9 mouse cellular contexts compared by ENCODE assay signal in the genomic region with DNA sequence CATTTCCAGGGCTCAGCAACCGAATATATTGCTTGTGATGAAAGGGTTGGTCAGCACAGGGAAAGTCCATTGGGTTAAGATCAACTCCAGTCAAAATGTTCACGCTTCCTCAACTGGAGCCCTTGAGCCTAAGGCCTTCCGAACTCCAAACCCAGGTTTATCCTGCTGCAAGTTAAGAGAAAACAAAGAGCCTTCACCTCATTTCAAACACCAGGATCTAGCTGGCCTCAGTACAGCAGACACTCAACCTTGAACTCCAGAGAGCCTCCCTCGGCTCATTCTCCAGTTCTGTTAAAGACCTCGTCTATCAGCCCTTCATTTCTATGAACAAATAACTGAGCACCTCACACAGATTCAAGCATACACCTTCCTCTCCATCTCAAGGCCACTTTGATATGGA. TPM values are rescaled to one million over a fixed set of nuclear protein-coding genes. Genes with fewer than 3 reads are reported as not detected.
DNase-seq lines count a peak whose midpoint lies in the region; ATAC-seq and TF ChIP-seq lines count a peak whose summit lies in the region.
"Had no signal": no experiment of that assay in that cellular context is flagged by ENCODE, and none has a peak within 500 bp of the region (broad histone marks: within the 10 kb centered on the region; RNA-seq: fewer than 3 reads in every experiment).

No protein-coding gene starts in this region.

- peak; percentile 36 for DNase-seq in heart, adult 11 months
- DNase-seq in heart, postnatal 10 days: no peak
- peak; percentile 13 for DNase-seq in CH12.LX (ENCODE audit: extremely low read depth)
- no peak for DNase-seq in layer of hippocampus, postnatal 36 days
- no peak for DNase-seq in adrenal gland, postnatal 25 days
- DNase-seq: gastrocnemius, postnatal 25 days had no signal

- TF ChIP-seq EP300 in CH12.LX (IDR thresholded peaks at IDR 0.05; ENCODE audit: low read length): no peak

- peaks cover 12% of the 10 kb centered on the region for H3K9me3 ChIP-seq in CH12.LX (replicated peaks; ENCODE audit: low read length)
- H3K9me3 ChIP-seq in forebrain, embryonic 16.5 days (ENCODE audit: control insufficient read depth, low read length): no peaks in the 10 kb centered on the region
- H3K9me3 ChIP-seq in liver, embryonic 16.5 days (replicated peaks; ENCODE audit: control insufficient read depth, low read length): no peaks in the 10 kb centered on the region

- H3K27ac ChIP-seq in CH12.LX (ENCODE audit: insufficient read depth, low read depth): no peak overlapping the region
- H3K27ac ChIP-seq in forebrain, embryonic 16.5 days (ENCODE audit: low read length): no peak overlapping the region
- 0 out of 2 replicates have a peak overlapping the region, but pooled peaks have one; percentile 32 for H3K27ac ChIP-seq in liver, embryonic 16.5 days (ENCODE audit: low read length)

- intact Hi-C loops in heart, postnatal 10 days (cut with DNase I): no loop called here

- in situ Hi-C loops in CH12.LX (cut with MboI; ENCODE audit: low pct_ligation_motif_present, low pct_unique_long_range_greater_than_20kb, low sequenced_read_pairs): no loop called here

- peak overlapping the region; percentile 94 for H3K9ac ChIP-seq in CH12.LX (ENCODE audit: insufficient read depth, low read depth)
- peak overlapping the region; percentile 98 for H3K9ac ChIP-seq in forebrain, embryonic 16.5 days (replicated peaks; ENCODE audit: low read depth, low read length)
- peak overlapping the region; percentile 88 for H3K9ac ChIP-seq in liver, embryonic 16.5 days (ENCODE audit: low read depth, low read length)

- dilution Hi-C loops in CH12.LX (cut with MboI; ENCODE audit: extremely low pct_ligation_motif_present, extremely low pct_unique_long_range_greater_than_20kb, low sequenced_read_pairs): no loop called here

- no peak for TF ChIP-seq POLR2A in CH12.LX (IDR thresholded peaks at IDR 0.05; ENCODE audit: low read depth, low read length)

- peak overlapping the region; percentile 76 to 98 (median 80) for H3K4me3 ChIP-seq in CH12.LX (replicated peaks in 1 of 3; ENCODE audit: low read depth in 2 of 3, low read length in 2 of 3, poor library complexity in 1 of 3)
- H3K4me3 ChIP-seq in forebrain, embryonic 16.5 days (replicated peaks; ENCODE audit: low read length): peak overlapping the region; percentile 96
- H3K4me3 ChIP-seq in liver, embryonic 16.5 days (ENCODE audit: low read depth, low read length): peak overlapping the region; percentile 94

- 51% methylated on average over 5 of the region's 5 CpGs for WGBS in forebrain, embryonic 16.5 days
- 34% methylated on average over 5 of the region's 5 CpGs for WGBS in liver, embryonic 16.5 days (ENCODE audit: insufficient replicate concordance)

- H3K36me3 ChIP-seq in CH12.LX (replicated peaks in 1 of 2; ENCODE audit: control insufficient read depth in 1 of 2, insufficient read depth in 1 of 2, low read length in 1 of 2): peaks cover 21 to 51% of the 10 kb centered on the region in 2 experiments
- peaks cover 7% of the 10 kb centered on the region; the same call in 1 of the 2 replicates for H3K36me3 ChIP-seq in forebrain, embryonic 16.5 days (ENCODE audit: control insufficient read depth, insufficient read depth)
- H3K36me3 ChIP-seq in liver, embryonic 16.5 days (ENCODE audit: control insufficient read depth, insufficient read depth): no peaks in the 10 kb centered on the region

- TF ChIP-seq RAD21 in CH12.LX (IDR thresholded peaks at IDR 0.05; ENCODE audit: low read depth, low read length): no peak

- peaks cover 0 to 42% of the 10 kb centered on the region in 2 experiments; a peak in 3 of 4 replicates for H3K4me1 ChIP-seq in CH12.LX (ENCODE audit: control insufficient read depth in 1 of 2, insufficient read depth in 2 of 2)
- peaks cover 17% of the 10 kb centered on the region for H3K4me1 ChIP-seq in forebrain, embryonic 16.5 days (replicated peaks; ENCODE audit: control insufficient read depth, insufficient read depth, low read length)
- H3K4me1 ChIP-seq in liver, embryonic 16.5 days (ENCODE audit: control insufficient read depth, low read depth, low read length): peaks cover 16% of the 10 kb centered on the region

- peaks cover 30% of the 10 kb centered on the region for H3K79me2 ChIP-seq in CH12.LX (replicated peaks; ENCODE audit: control insufficient read depth, extremely low read depth, insufficient read depth, poor library complexity, severe bottlenecking)

- peak overlapping the region; percentile 92 for H3K4me2 ChIP-seq in CH12.LX (ENCODE audit: insufficient read depth, low read depth, poor library complexity, severe bottlenecking)
- peak overlapping the region; percentile 65 for H3K4me2 ChIP-seq in forebrain, embryonic 16.5 days (ENCODE audit: low read length)
- peak overlapping the region; percentile 74 for H3K4me2 ChIP-seq in liver, embryonic 16.5 days (ENCODE audit: low read depth, low read length)

- no peaks in the 10 kb centered on the region for H3K27me3 ChIP-seq in CH12.LX (replicated peaks)
- no peaks in the 10 kb centered on the region for H3K27me3 ChIP-seq in forebrain, embryonic 16.5 days (replicated peaks; ENCODE audit: control insufficient read depth, insufficient read depth, low read length)
- no peaks in the 10 kb centered on the region for H3K27me3 ChIP-seq in liver, embryonic 16.5 days (ENCODE audit: control insufficient read depth, insufficient read depth, low read depth, low read length)

- TF ChIP-seq CTCF in CH12.LX (conservative IDR thresholded peaks at IDR 0.05 in 1 of 2, IDR thresholded peaks at IDR 0.05 in 1 of 2; ENCODE audit: low read depth in 2 of 2, low read length in 2 of 2): no peak

- ATAC-seq in forebrain, embryonic 16.5 days: no peak
- ATAC-seq in liver, embryonic 16.5 days (ENCODE audit: low read depth): no peak
- ATAC-seq in granulocyte monocyte progenitor cell, adult 5-6 weeks (replicated peaks; ENCODE audit: poor library complexity, severe bottlenecking): no peak

TF ChIP-seq in CH12.LX, 34 proteins besides CTCF, POLR2A, EP300 and RAD21:
- TF ChIP-seq MAFK (IDR thresholded peaks at IDR 0.05; ENCODE audit: insufficient replicate concordance, low read length): no peak
- 0 out of 2 replicates have a peak, but pooled peaks have one; percentile 40 for TF ChIP-seq MAX (IDR thresholded peaks at IDR 0.05; ENCODE audit: low read length)
- TF ChIP-seq TBP (conservative IDR thresholded peaks at IDR 0.05; ENCODE audit: low read depth, low read length): 0 out of 2 replicates have a peak, but pooled peaks have one; percentile 29
- no peak for TF ChIP-seq CHD1 (IDR thresholded peaks at IDR 0.05; ENCODE audit: low read depth, low read length)
- no peak for TF ChIP-seq NELFE (IDR thresholded peaks at IDR 0.05; ENCODE audit: low read depth, low read length)
- TF ChIP-seq USF2 (conservative IDR thresholded peaks at IDR 0.05; ENCODE audit: low read depth, low read length): no peak

RNA-seq across cellular contexts. Expression of gene Lig3, which starts 0.8 kb away (rescaled TPM):
- 10 to 100 TPM; 22.2 to 26.1 TPM for total RNA-seq in heart, postnatal 10 days (2021)
- total RNA-seq in CH12.LX (2012; rRNA removed): 45.2 and 63.5 TPM in 2 replicates
- 40.9 and 45.7 TPM in 2 replicates for total RNA-seq in CH12.LX (2014; rRNA removed)
- 97.4 and 101 TPM in 2 replicates for polyA plus RNA-seq in CH12.LX (2012; ENCODE audit: insufficient read length, low read depth)
- 33.4 and 34.0 TPM in 2 replicates for polyA plus RNA-seq in forebrain, embryonic 16.5 days (2015; fragmentation: Nextera tagmentation; extraction: Ambion mirVana)
- polyA plus RNA-seq in liver, embryonic 16.5 days (2015; fragmentation: Nextera tagmentation; extraction: Ambion mirVana): 7.9 and 8.4 TPM in 2 replicates
- 41.2 and 42.0 TPM in 2 replicates for total RNA-seq in granulocyte monocyte progenitor cell, adult 5-6 weeks (2014; fragmentation: Nextera tagmentation)
- total RNA-seq in granulocyte monocyte progenitor cell, adult 5-6 weeks (2017): 36.5 and 57.2 TPM in 2 replicates
- 10 to 100 TPM; 23.6 to 26.3 TPM for total RNA-seq in layer of hippocampus, postnatal 36 days (2021)
- total RNA-seq in adrenal gland, postnatal 25 days (2021): 24.5 and 29.2 TPM in 2 replicates

RNA-seq across cellular contexts. Expression of gene Zfp830, which starts 16.0 kb away (rescaled TPM):
- 10 to 100 TPM; 16.0 to 18.4 TPM for total RNA-seq in heart, postnatal 10 days (2021)
- total RNA-seq in CH12.LX (2012; rRNA removed): 32.4 and 39.9 TPM in 2 replicates
- 28.7 and 29.9 TPM in 2 replicates for total RNA-seq in CH12.LX (2014; rRNA removed)
- polyA plus RNA-seq in CH12.LX (2012; ENCODE audit: insufficient read length, low read depth): 38.7 and 44.2 TPM in 2 replicates
- polyA plus RNA-seq in forebrain, embryonic 16.5 days (2015; fragmentation: Nextera tagmentation; extraction: Ambion mirVana): 33.5 and 35.9 TPM in 2 replicates
- 16.7 and 16.9 TPM in 2 replicates for polyA plus RNA-seq in liver, embryonic 16.5 days (2015; fragmentation: Nextera tagmentation; extraction: Ambion mirVana)
- total RNA-seq in granulocyte monocyte progenitor cell, adult 5-6 weeks (2014; fragmentation: Nextera tagmentation): 13.9 and 15.2 TPM in 2 replicates
- 44.3 and 46.4 TPM in 2 replicates for total RNA-seq in granulocyte monocyte progenitor cell, adult 5-6 weeks (2017)
- 10 to 100 TPM; 15.9 to 17.4 TPM for total RNA-seq in layer of hippocampus, postnatal 36 days (2021)
- total RNA-seq in adrenal gland, postnatal 25 days (2021): 21.2 and 21.3 TPM in 2 replicates

RNA-seq across cellular contexts. Expression of gene Cct6b, which starts 16.0 kb away (rescaled TPM):
- under 1 TPM; 0.26 to 0.27 TPM for total RNA-seq in heart, postnatal 10 days (2021)
- 0.25 and 0.64 TPM in 2 replicates for total RNA-seq in CH12.LX (2012; rRNA removed)
- total RNA-seq in CH12.LX (2014; rRNA removed): 0.44 and 0.58 TPM in 2 replicates
- 0.24 and 0.27 TPM in 2 replicates for polyA plus RNA-seq in CH12.LX (2012; ENCODE audit: insufficient read length, low read depth)
- 0.30 and 0.39 TPM in 2 replicates for polyA plus RNA-seq in forebrain, embryonic 16.5 days (2015; fragmentation: Nextera tagmentation; extraction: Ambion mirVana)
- 0.18 and 0.30 TPM in 2 replicates for polyA plus RNA-seq in liver, embryonic 16.5 days (2015; fragmentation: Nextera tagmentation; extraction: Ambion mirVana)
- total RNA-seq in granulocyte monocyte progenitor cell, adult 5-6 weeks (2014; fragmentation: Nextera tagmentation): 0.19 and 0.88 TPM in 2 replicates
- total RNA-seq in granulocyte monocyte progenitor cell, adult 5-6 weeks (2017): 0.34 TPM in 1 of 2 replicates, not detected in the other
- total RNA-seq in layer of hippocampus, postnatal 36 days (2021): under 1 TPM in 1 of 2 experiments, not detected in 1; 0.20 TPM
- total RNA-seq in adrenal gland, postnatal 25 days (2021): 1.4 TPM in 1 of 2 replicates, not detected in the other

Comparison
In these comparisons a context has a peak if more than half of its experiments do, and no peak if none do; other contexts are left out.
1. DNase-seq: peak in heart, adult 11 months (single experiment) and CH12.LX (single experiment); none in heart, postnatal 10 days (0 of 2), layer of hippocampus, postnatal 36 days (0 of 2) and adrenal gland, postnatal 25 days (single experiment).
2. Peak in every context shown above with its lines, with median percentiles within 50 percentile points of each other: H3K4me2 ChIP-seq, H3K4me3 ChIP-seq and H3K9ac ChIP-seq.